Mouse (Mus musculus) kidney, adult 2 months (tissue): Measurements from ENCODE around the gene Ttn. TPM values are rescaled to one million over a fixed set of nuclear protein-coding genes. Genes with fewer than 3 reads are reported as not detected.
A peak's percentile ranks its signal among the peaks of the same experiment; 100 is the strongest.

ENCODE experiments used
- DNase-seq: peaks from one replicate; pipeline ENCODE4 v3.0.0; 2021
- H3K27ac ChIP-seq: fragments of 200-500 bp; 2 replicates; pipeline ENCODE4 v1.5.1; 2012; ENCODE audit warnings: low read depth, low read length, control low read depth, inconsistent platforms; ENCODE audit not compliant: insufficient read depth
- H3K27me3 ChIP-seq: fragments of 200-500 bp; replicated peaks from 2 replicates; pipeline ENCODE4 v1.6.1; 2012; ENCODE audit warnings: mild to moderate bottlenecking, moderate library complexity, low read length, inconsistent platforms; ENCODE audit not compliant: control insufficient read depth, insufficient read depth
- H3K36me3 ChIP-seq: fragments of 200-500 bp; 2 replicates; pipeline ENCODE4 v1.6.1; 2012; ENCODE audit warnings: mild to moderate bottlenecking, moderate library complexity, low read length, inconsistent platforms; ENCODE audit not compliant: control insufficient read depth, insufficient read depth
- H3K4me1 ChIP-seq: fragments of 200-500 bp; 2 replicates; pipeline ENCODE4 v1.6.1; 2011; ENCODE audit warnings: low read length; ENCODE audit not compliant: control insufficient read depth, insufficient read depth
- H3K4me3 ChIP-seq: fragments of 200-500 bp; 2 replicates; pipeline ENCODE4 v1.5.1; 2011; ENCODE audit warnings: mild to moderate bottlenecking, low read depth, low read length, control low read depth; ENCODE audit not compliant: insufficient read depth
- CTCF ChIP-seq: fragments of 200-500 bp; conservative IDR thresholded peaks from 2 replicates; pipeline ENCODE4 v1.5.1; 2011; ENCODE audit warnings: low read depth, mild to moderate bottlenecking, control low read depth, low read length, moderate library complexity, mixed read lengths; ENCODE audit not compliant: insufficient read depth, insufficient read length
- POLR2A ChIP-seq: fragments of 200-500 bp; IDR thresholded peaks from one replicate; pipeline ENCODE4 v1.6.1; 2011; ENCODE audit warnings: low read depth, low read length, control low read depth
- WGBS: fragments of 180-500 bp; shearing (Covaris S2); methylation state at CpG from one replicate; pipeline ENCODE4 v1.1.7; 2018; 5-methylcytosine and 5-hydroxymethylcytosine counted together
- polyA plus RNA-seq: library from polyadenylated mRNA; depleted of rRNA; stranded (reverse); fragments of >200 nt; gene quantifications from 2 replicates; pipeline ENCODE4 v1.2.3, GENCODE M21; 2012; rRNA removed

Gene Ttn
- polyA plus RNA-seq, 1 experiment: 1.2 TPM

DNA sequence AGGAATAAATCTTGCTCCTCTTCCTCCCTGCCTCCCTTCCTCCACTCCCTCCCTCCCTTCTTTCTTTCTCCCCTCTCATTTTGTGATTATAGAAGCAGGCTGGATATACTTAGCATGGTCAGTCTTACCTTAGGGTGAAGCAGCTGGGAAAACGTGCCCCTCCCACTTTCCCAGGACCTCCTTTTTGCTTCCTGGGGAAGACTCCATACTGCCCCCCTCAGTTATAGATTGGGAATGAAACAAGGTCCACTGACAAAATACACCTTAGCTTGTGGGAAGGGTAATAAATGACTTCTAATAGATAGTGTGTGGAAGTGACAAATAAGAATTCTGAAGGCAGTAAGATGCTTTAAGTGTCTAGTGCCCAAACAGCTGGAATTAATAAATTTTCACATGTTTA, 326.4 kb downstream of the Ttn start:
- H3K36me3 ChIP-seq: no peaks in the 10 kb centered on the region
- H3K4me3 ChIP-seq: no peak overlapping the region
- 9% methylated on average over 1 of the region's 1 CpGs for WGBS
- no peaks in the 10 kb centered on the region for H3K27me3 ChIP-seq
- TF ChIP-seq POLR2A: no peak
- peak; percentile 45 for TF ChIP-seq CTCF
- no peaks in the 10 kb centered on the region for H3K4me1 ChIP-seq
- no peak overlapping the region for H3K27ac ChIP-seq
- peak; percentile 29 for DNase-seq

DNA sequence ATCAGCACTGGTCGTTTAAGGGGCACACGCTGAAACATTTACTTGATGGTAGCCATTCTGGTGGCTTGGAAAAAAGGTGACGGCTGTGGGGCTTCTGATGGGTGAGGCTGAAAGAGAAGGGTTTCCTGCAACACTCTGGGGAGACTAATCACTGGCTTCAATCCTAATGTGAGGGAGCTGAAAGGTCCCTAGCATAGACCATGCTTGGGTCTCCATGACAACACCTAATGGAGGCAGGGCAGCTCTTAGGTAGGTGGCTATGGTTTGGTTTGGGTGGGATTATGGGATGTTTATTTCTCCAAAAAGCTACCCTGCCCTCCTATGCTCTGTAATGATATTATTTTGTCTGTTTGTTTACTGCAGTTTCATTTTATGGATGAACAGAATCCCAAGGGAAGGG, 326.9 kb downstream of the Ttn start:
- no peak for DNase-seq
- Histone ChIP-seq H3K4me3 (no peak overlapping the region), H3K27me3 (no peaks in the 10 kb centered on the region), H3K36me3 (no peaks in the 10 kb centered on the region), H3K4me1 (no peaks in the 10 kb centered on the region), H3K27ac (no peak overlapping the region)
- WGBS: 86% methylated on average over 3 of the region's 3 CpGs
- TF ChIP-seq POLR2A (no peak), CTCF (no peak)

DNA sequence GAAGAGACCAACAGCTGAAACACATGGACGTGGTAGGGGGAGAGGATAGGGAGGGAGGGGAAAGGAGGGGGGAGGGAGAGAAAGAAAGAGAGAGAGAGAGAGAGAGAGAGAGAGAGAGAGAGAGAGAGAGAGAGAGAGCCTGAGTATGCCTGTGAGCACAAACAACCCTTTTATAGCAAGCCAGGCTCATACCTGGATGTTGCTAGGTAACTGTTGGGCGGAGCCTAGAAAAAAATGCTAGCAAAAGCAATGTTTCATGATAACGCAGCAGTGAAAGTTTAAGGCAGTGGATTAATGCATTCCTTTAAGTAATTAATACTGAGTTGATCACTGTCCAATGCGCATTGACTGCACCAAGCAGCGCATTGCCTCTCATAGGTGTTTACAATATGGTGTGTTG, 327.7 kb downstream of the Ttn start:
- TF ChIP-seq POLR2A (no peak), CTCF (no peak)
- Histone ChIP-seq H3K27ac (no peak overlapping the region), H3K27me3 (no peaks in the 10 kb centered on the region), H3K4me1 (no peaks in the 10 kb centered on the region), H3K36me3 (no peaks in the 10 kb centered on the region), H3K4me3 (no peak overlapping the region)
- DNase-seq: peak; percentile 25
- WGBS: 68% methylated on average over 5 of the region's 5 CpGs

Other genes with a start within 250 kb of the Ttn start
- gene Ccdc141, start 188.1 kb upstream of the Ttn start, polyA plus RNA-seq: 12.8 and 16.0 TPM in 2 replicates